Comparison of ENCODE assay signal across 23 mouse cellular contexts in genomic region chr4:100223965-100224364, GRCm38 (mm10).
A peak's percentile ranks its signal among the peaks of the same experiment; 100 is the strongest.
DNase-seq lines count a peak whose midpoint lies in the region; ATAC-seq and TF ChIP-seq lines count a peak whose summit lies in the region.
"Had no signal": no experiment of that assay in that cellular context is flagged by ENCODE, and none has a peak within 500 bp of the region (broad histone marks: within the 10 kb centered on the region; RNA-seq: fewer than 3 reads in every experiment).

No protein-coding gene starts in this region.

- H3K36me3 ChIP-seq in intestine, embryonic 14.5 days (ENCODE audit: control insufficient read depth, insufficient read depth, low read length) = no peaks in the 10 kb centered on the region
- H3K36me3 ChIP-seq in intestine, postnatal 0 days (ENCODE audit: control insufficient read depth, insufficient read depth) = no peaks in the 10 kb centered on the region
- no peaks in the 10 kb centered on the region for H3K36me3 ChIP-seq in midbrain, embryonic 10.5 days
- no peaks in the 10 kb centered on the region for H3K36me3 ChIP-seq in midbrain, embryonic 11.5 days (ENCODE audit: control insufficient read depth, insufficient read depth, low read length)
- H3K36me3 ChIP-seq in lung, embryonic 15.5 days = no peaks in the 10 kb centered on the region
- H3K36me3 ChIP-seq: heart, embryonic 15.5 days; neural tube, embryonic 13.5 days had no signal

- peaks cover 16% of the 10 kb centered on the region for H3K4me1 ChIP-seq in intestine, embryonic 14.5 days (replicated peaks; ENCODE audit: control insufficient read depth, insufficient read depth, low read length)
- H3K4me1 ChIP-seq in intestine, postnatal 0 days (replicated peaks; ENCODE audit: control insufficient read depth, insufficient read depth, low read length) = 0 out of 2 replicates have a peak, but pooled peaks cover 4% of the 10 kb centered on the region
- H3K4me1 ChIP-seq in midbrain, embryonic 10.5 days = peaks cover 23% of the 10 kb centered on the region
- peaks cover 4% of the 10 kb centered on the region; the same call in 1 of the 2 replicates for H3K4me1 ChIP-seq in midbrain, embryonic 11.5 days (ENCODE audit: control insufficient read depth, insufficient read depth, low read length)
- peaks cover 54% of the 10 kb centered on the region for H3K4me1 ChIP-seq in lung, embryonic 15.5 days

- no peak overlapping the region for H3K4me3 ChIP-seq in intestine, embryonic 14.5 days (ENCODE audit: low read depth, low read length)
- H3K4me3 ChIP-seq in intestine, postnatal 0 days (ENCODE audit: low read depth, low read length) = no peak overlapping the region
- H3K4me3 ChIP-seq in midbrain, embryonic 10.5 days = no peak overlapping the region
- H3K4me3 ChIP-seq in midbrain, embryonic 11.5 days (ENCODE audit: low read depth, low read length) = no peak overlapping the region
- H3K4me3 ChIP-seq in lung, embryonic 15.5 days = no peak overlapping the region
- H3K4me3 ChIP-seq: heart, embryonic 15.5 days; layer of hippocampus, adult 2 months; myocyte; neural tube, embryonic 13.5 days had no signal

- DNase-seq in intestine, embryonic 14.5 days (ENCODE audit: low spot score) = peak; percentile 29
- DNase-seq in midbrain, embryonic 10.5 days (ENCODE audit: low spot score) = no peak
- DNase-seq in midbrain, embryonic 11.5 days (ENCODE audit: low spot score, missing footprints) = no peak
- no peak for DNase-seq in thymus, postnatal 4 days
- no peak for DNase-seq in left cerebral cortex, postnatal 10 days (ENCODE audit: extremely low spot score in 1 of 2, low spot score in 2 of 2)
- DNase-seq: adrenal gland, adult 2 months; cerebellum, adult 11 months; cerebellum, adult 9-11 months; gastrocnemius, postnatal 25 days; heart, postnatal 4 days; kidney, adult 9 months; layer of hippocampus, postnatal 36 days; retina, postnatal 1 day; right cerebral cortex, postnatal 25 days; spleen, adult 18-20 months; thymus, postnatal 14 days had no signal

- no peaks in the 10 kb centered on the region for H3K9me3 ChIP-seq in intestine, embryonic 14.5 days (ENCODE audit: control insufficient read depth, low read length)
- H3K9me3 ChIP-seq in intestine, postnatal 0 days (ENCODE audit: control insufficient read depth) = no peaks in the 10 kb centered on the region
- H3K9me3 ChIP-seq in midbrain, embryonic 10.5 days (replicated peaks) = no peaks in the 10 kb centered on the region
- no peaks in the 10 kb centered on the region for H3K9me3 ChIP-seq in midbrain, embryonic 11.5 days (ENCODE audit: control insufficient read depth, low read length)
- no peaks in the 10 kb centered on the region for H3K9me3 ChIP-seq in lung, embryonic 15.5 days
- H3K9me3 ChIP-seq: heart, embryonic 15.5 days; neural tube, embryonic 13.5 days had no signal

- ATAC-seq in intestine, embryonic 14.5 days (replicated peaks; ENCODE audit: low FRiP score, low TSS enrichment, low read depth) = no peak
- ATAC-seq in intestine, postnatal 0 days = no peak
- no peak for ATAC-seq in midbrain, embryonic 11.5 days (ENCODE audit: low FRiP score)
- no peak for ATAC-seq in lung, embryonic 15.5 days (ENCODE audit: borderline replicate concordance, extremely low read depth, low FRiP score, low TSS enrichment)
- ATAC-seq: midbrain, embryonic 16.5 days had no signal

- H3K9ac ChIP-seq in intestine, embryonic 14.5 days (ENCODE audit: low read length) = no peak overlapping the region
- no peak overlapping the region for H3K9ac ChIP-seq in intestine, postnatal 0 days (ENCODE audit: low read depth, low read length)
- no peak overlapping the region for H3K9ac ChIP-seq in midbrain, embryonic 11.5 days (ENCODE audit: low read length)
- H3K9ac ChIP-seq in lung, embryonic 15.5 days = no peak overlapping the region
- H3K9ac ChIP-seq: heart, embryonic 15.5 days; neural tube, embryonic 13.5 days had no signal

- intact Hi-C loops in left cerebral cortex, postnatal 10 days (cut with DNase I) = loop anchor here (10.0 kb wide), 1 partner anchor 181 kb away; no protein-coding TSS in a partner anchor

- no peak for TF ChIP-seq CTCF in intestine, postnatal 0 days (IDR thresholded peaks at IDR 0.05; ENCODE audit: low read depth)

- no peak overlapping the region for H3K4me2 ChIP-seq in intestine, embryonic 14.5 days (ENCODE audit: low read length)
- no peak overlapping the region for H3K4me2 ChIP-seq in intestine, postnatal 0 days (replicated peaks; ENCODE audit: low read depth)
- H3K4me2 ChIP-seq in midbrain, embryonic 11.5 days = no peak overlapping the region
- no peak overlapping the region for H3K4me2 ChIP-seq in lung, embryonic 15.5 days
- H3K4me2 ChIP-seq: heart, embryonic 15.5 days; neural tube, embryonic 13.5 days had no signal

- H3K27ac ChIP-seq in intestine, embryonic 14.5 days (ENCODE audit: low read depth) = no peak overlapping the region
- H3K27ac ChIP-seq in intestine, postnatal 0 days (ENCODE audit: low read depth, low read length) = no peak overlapping the region
- H3K27ac ChIP-seq in midbrain, embryonic 10.5 days (replicated peaks) = 0 out of 2 replicates have a peak overlapping the region, but pooled peaks have one; percentile 13
- no peak overlapping the region for H3K27ac ChIP-seq in midbrain, embryonic 11.5 days (ENCODE audit: low read depth, low read length)
- H3K27ac ChIP-seq in lung, embryonic 15.5 days = peak overlapping the region; percentile 45; the same call in 1 of the 2 replicates
- H3K27ac ChIP-seq: layer of hippocampus, adult 2 months; neural tube, embryonic 13.5 days had no signal

- 86% methylated on average over 3 of the region's 3 CpGs for WGBS in intestine, embryonic 14.5 days
- 76% methylated on average over 3 of the region's 3 CpGs for WGBS in intestine, postnatal 0 days
- WGBS in midbrain, embryonic 10.5 days = 52% methylated on average over 3 of the region's 3 CpGs
- 63% methylated on average over 3 of the region's 3 CpGs for WGBS in midbrain, embryonic 11.5 days
- 64% methylated on average over 3 of the region's 3 CpGs for WGBS in lung, embryonic 15.5 days

- no peaks in the 10 kb centered on the region for H3K27me3 ChIP-seq in intestine, embryonic 14.5 days (replicated peaks; ENCODE audit: control insufficient read depth, insufficient read depth, low read length)
- no peaks in the 10 kb centered on the region for H3K27me3 ChIP-seq in intestine, postnatal 0 days (replicated peaks; ENCODE audit: control insufficient read depth, insufficient read depth, low read length)
- peaks cover 41% of the 10 kb centered on the region for H3K27me3 ChIP-seq in midbrain, embryonic 10.5 days (ENCODE audit: low read depth, poor library complexity, severe bottlenecking)
- no peaks in the 10 kb centered on the region; the same call in 1 of the 2 replicates for H3K27me3 ChIP-seq in midbrain, embryonic 11.5 days (ENCODE audit: control insufficient read depth, insufficient read depth, low read length)
- H3K27me3 ChIP-seq in lung, embryonic 15.5 days = no peaks in the 10 kb centered on the region
- H3K27me3 ChIP-seq: heart, embryonic 15.5 days had no signal

Comparison
In these comparisons a context has a peak if more than half of its experiments do, and no peak if none do; other contexts are left out.
1. H3K27ac ChIP-seq: peak in midbrain, embryonic 10.5 days (single experiment) and lung, embryonic 15.5 days (single experiment); none in intestine, embryonic 14.5 days (single experiment), intestine, postnatal 0 days (single experiment) and midbrain, embryonic 11.5 days (single experiment).